Mouse (Mus musculus) E14TG2a.4 (cell line): ENCODE results near the gene Pde6h.

Source experiments
- H3K27me3 ChIP-seq: 2 replicates; pipeline ENCODE4 v1.6.1; 2014; ENCODE audit warnings: low read length, control low read depth; ENCODE audit not compliant: insufficient read depth
- H3K36me3 ChIP-seq: 2 replicates; pipeline ENCODE4 v1.6.1; 2014; ENCODE audit warnings: low read length, control low read depth; ENCODE audit not compliant: insufficient read depth
- H3K4me1 ChIP-seq: replicated peaks from 2 replicates; pipeline ENCODE4 v1.6.1; 2014; ENCODE audit warnings: low read depth, low read length, control low read depth
- H3K4me3 ChIP-seq: replicated peaks from 2 replicates; pipeline ENCODE4 v1.5.1; 2014; ENCODE audit warnings: mild to moderate bottlenecking, low read length
- H3K9me3 ChIP-seq: 2 replicates; pipeline ENCODE4 v1.6.1; 2014; ENCODE audit warnings: low read length, control low read depth
- CTCF ChIP-seq: conservative IDR thresholded peaks from 2 replicates; pipeline ENCODE4 v1.5.1; 2014; ENCODE audit warnings: low read length
- NANOG ChIP-seq: IDR thresholded peaks from 2 replicates; pipeline ENCODE4 v1.6.1; 2014; ENCODE audit warnings: borderline replicate concordance, low read length, mixed read lengths
- POU5F1 ChIP-seq: IDR thresholded peaks from 2 replicates; pipeline ENCODE4 v1.6.1; 2014; ENCODE audit warnings: low read length, borderline replicate concordance

Gene Pde6h

GRCm38 (mm10) chr6:136941051-136942021, 17.7 kb downstream of the Pde6h start, which contains the start of gene Arhgdib:
Gene Arhgdib, minus strand, starts transcription at chr6:136941899.
- TF ChIP-seq POU5F1 (no peak), NANOG (no peak), CTCF (no peak)
- H3K4me3 ChIP-seq = 0 out of 2 replicates have a peak within 1 kb of the TSS, but pooled peaks have one; percentile 13
- H3K27me3 ChIP-seq = 0 out of 2 replicates have a peak, but pooled peaks cover 7% of the 10 kb centered on the region
- peaks cover 27% of the 10 kb centered on the region for H3K4me1 ChIP-seq
- H3K36me3 ChIP-seq = no peaks in the 10 kb centered on the region
- H3K9me3 ChIP-seq = no peaks in the 10 kb centered on the region

GRCm38 (mm10) chr6:136942280-136942679, 18.6 kb downstream of the Pde6h start:
- H3K36me3 ChIP-seq = no peaks in the 10 kb centered on the region
- TF ChIP-seq NANOG (no peak), CTCF (no peak), POU5F1 (no peak)

GRCm38 (mm10) chr6:136943392-136943791, 19.8 kb downstream of the Pde6h start:
- peaks cover 36% of the 10 kb centered on the region for H3K4me1 ChIP-seq
- H3K4me3 ChIP-seq = no peak overlapping the region
- no peak for TF ChIP-seq CTCF
- TF ChIP-seq NANOG = no peak
- no peak for TF ChIP-seq POU5F1
- no peaks in the 10 kb centered on the region for H3K36me3 ChIP-seq
- H3K9me3 ChIP-seq = no peaks in the 10 kb centered on the region
- H3K27me3 ChIP-seq = 0 out of 2 replicates have a peak, but pooled peaks cover 7% of the 10 kb centered on the region

More at GRCm38 (mm10) chr6:136942280-136942679, 18.6 kb downstream of the Pde6h start:
- Histone ChIP-seq H3K4me1 (peaks cover 27% of the 10 kb centered on the region), H3K27me3 (0 out of 2 replicates have a peak, but pooled peaks cover 7% of the 10 kb centered on the region), H3K4me3 (no peak overlapping the region), H3K9me3 (no peaks in the 10 kb centered on the region)

- Histone ChIP-seq H3K27me3 (0 out of 2 replicates have a peak, but pooled peaks cover 7% of the 10 kb centered on the region), H3K36me3 (no peaks in the 10 kb centered on the region), H3K4me1 (peaks cover 32% of the 10 kb centered on the region), H3K9me3 (no peaks in the 10 kb centered on the region), H3K4me3 (no peak overlapping the region)
- TF ChIP-seq NANOG = no peak
- no peak for TF ChIP-seq POU5F1
- TF ChIP-seq CTCF = no peak
Observed at GRCm38 (mm10) chr6:136944511-136944910, 20.9 kb downstream of the Pde6h start.

- TF ChIP-seq NANOG = no peak
- TF ChIP-seq CTCF = no peak
- TF ChIP-seq POU5F1 = no peak
Observed at GRCm38 (mm10) chr6:136946241-136946640, 22.6 kb downstream of the Pde6h start.

GRCm38 (mm10) chr6:136946943-136947342, 23.3 kb downstream of the Pde6h start:
- Histone ChIP-seq H3K27me3 (no peaks in the 10 kb centered on the region), H3K9me3 (no peaks in the 10 kb centered on the region), H3K4me3 (no peak overlapping the region), H3K36me3 (no peaks in the 10 kb centered on the region), H3K4me1 (peaks cover 14% of the 10 kb centered on the region; the same call in 1 of the 2 replicates)
- no peak for TF ChIP-seq NANOG
- TF ChIP-seq CTCF = no peak
- no peak for TF ChIP-seq POU5F1

More at GRCm38 (mm10) chr6:136946241-136946640, 22.6 kb downstream of the Pde6h start:
- Histone ChIP-seq H3K4me3 (no peak overlapping the region), H3K4me1 (peaks cover 20% of the 10 kb centered on the region), H3K9me3 (no peaks in the 10 kb centered on the region), H3K27me3 (no peaks in the 10 kb centered on the region), H3K36me3 (no peaks in the 10 kb centered on the region)

- Histone ChIP-seq H3K9me3 (no peaks in the 10 kb centered on the region), H3K4me3 (no peak overlapping the region), H3K27me3 (no peaks in the 10 kb centered on the region), H3K4me1 (peaks cover 14% of the 10 kb centered on the region; the same call in 1 of the 2 replicates), H3K36me3 (no peaks in the 10 kb centered on the region)
- no peak; the same call in 1 of the 2 replicates for TF ChIP-seq NANOG
- no peak for TF ChIP-seq POU5F1
- no peak for TF ChIP-seq CTCF
Observed at GRCm38 (mm10) chr6:136947716-136948115, 24.1 kb downstream of the Pde6h start.

GRCm38 (mm10) chr6:136950171-136950570, 26.5 kb downstream of the Pde6h start:
- no peak for TF ChIP-seq POU5F1
- TF ChIP-seq CTCF = no peak
- no peak for TF ChIP-seq NANOG
- no peak overlapping the region for H3K4me3 ChIP-seq

More at GRCm38 (mm10) chr6:136950171-136950570, 26.5 kb downstream of the Pde6h start:
- Histone ChIP-seq H3K36me3 (no peaks in the 10 kb centered on the region), H3K27me3 (no peaks in the 10 kb centered on the region), H3K9me3 (no peaks in the 10 kb centered on the region), H3K4me1 (peaks cover 18% of the 10 kb centered on the region)
